Mouse (Mus musculus) C2C12 (cell line): ENCODE data around the gene Sned1. TPM values are rescaled to one million over a fixed set of nuclear protein-coding genes. Genes with fewer than 3 reads are reported as not detected.
"Not testable (repeated sequence)": the region's sequence is repeated elsewhere in the genome, so short reads cannot be mapped to it uniquely, and the experiment has no call there.

ENCODE experiments used
- H3K27me3 ChIP-seq: one replicate; pipeline ENCODE4 v1.6.1; 2011; ENCODE audit not compliant: control insufficient read depth, insufficient read depth, insufficient read length
- H3K36me3 ChIP-seq: one replicate; pipeline ENCODE4 v1.6.1; 2011; ENCODE audit not compliant: control insufficient read depth, insufficient read depth
- H3K4me3 ChIP-seq: one replicate; pipeline ENCODE4 v1.5.1; 2011; ENCODE audit warnings: mild to moderate bottlenecking, control low read depth; ENCODE audit not compliant: poor library complexity, insufficient read depth, severe bottlenecking
- H3K79me2 ChIP-seq: one replicate; pipeline ENCODE4 v1.6.1; 2011; ENCODE audit not compliant: control insufficient read depth, insufficient read depth
- H3K79me3 ChIP-seq: one replicate; pipeline ENCODE4 v1.6.1; 2011; ENCODE audit warnings: low read depth, control low read depth
- H3ac ChIP-seq: one replicate; pipeline ENCODE3; 2011; ENCODE audit warnings: low read depth; ENCODE audit not compliant: control insufficient read depth, insufficient read length
- CEBPB ChIP-seq: IDR thresholded peaks from one replicate; pipeline ENCODE4 v1.6.1; 2011; ENCODE audit warnings: low read depth, mild to moderate bottlenecking, control low read depth, moderate library complexity
- CTCF ChIP-seq: IDR thresholded peaks from one replicate; pipeline ENCODE4 v1.5.1; 2011; ENCODE audit not compliant: control insufficient read depth, insufficient read depth, insufficient read length
- FOSL1 ChIP-seq: IDR thresholded peaks from one replicate; pipeline ENCODE4 v1.8.0; 2011; ENCODE audit warnings: mild to moderate bottlenecking, low read length; ENCODE audit not compliant: poor library complexity, insufficient read depth, severe bottlenecking
- MAX ChIP-seq: IDR thresholded peaks from one replicate; pipeline ENCODE4 v1.6.1; 2011; ENCODE audit warnings: mild to moderate bottlenecking, control low read depth
- MYOD1 ChIP-seq: IDR thresholded peaks from one replicate; pipeline ENCODE4 v1.6.1; 2011; ENCODE audit warnings: low read depth; ENCODE audit not compliant: control insufficient read depth, insufficient read length
- MYOG ChIP-seq: IDR thresholded peaks from one replicate; pipeline ENCODE4 v1.6.1; 2011; ENCODE audit not compliant: control insufficient read depth, insufficient read length; ENCODE audit errors: extremely low read depth
- USF1 ChIP-seq: IDR thresholded peaks from one replicate; pipeline ENCODE4 v1.6.1; 2011; ENCODE audit warnings: low read depth, mild to moderate bottlenecking, control low read depth, moderate library complexity
- polyA plus RNA-seq: library from polyadenylated mRNA; unstranded; fragments of >200 nt; fragmentation: generic; extraction: Trizol; gene quantifications from one replicate; pipeline ENCODE4 v1.2.1, GENCODE M21; 2012; ENCODE audit warnings: missing spikeins

The Sned1 gene
- polyA plus RNA-seq, 1 experiment = 0.18 TPM

- no peaks in the 10 kb centered on the region for H3K79me2 ChIP-seq
- H3K27me3 ChIP-seq = no peaks in the 10 kb centered on the region
- no peaks in the 10 kb centered on the region for H3K36me3 ChIP-seq
- TF ChIP-seq MAX (no peak), MYOD1 (no peak), FOSL1 (no peak), CEBPB (no peak), USF1 (no peak), CTCF (no peak), MYOG (no peak)
- no peak overlapping the region for H3K4me3 ChIP-seq
- no peaks in the 10 kb centered on the region for H3K79me3 ChIP-seq
- no peak overlapping the region for H3ac ChIP-seq
Observed at GRCm38 (mm10) chr1:93277041-93277440, 41.4 kb downstream of the Sned1 start.

- Histone ChIP-seq H3K4me3 (no peak overlapping the region), H3K79me2 (no peaks in the 10 kb centered on the region), H3K79me3 (no peaks in the 10 kb centered on the region), H3K27me3 (no peaks in the 10 kb centered on the region), H3K36me3 (no peaks in the 10 kb centered on the region), H3ac (no peak overlapping the region)
- TF ChIP-seq FOSL1 = no peak
- no peak for TF ChIP-seq CTCF
- no peak for TF ChIP-seq CEBPB
- no peak for TF ChIP-seq MYOD1
- no peak for TF ChIP-seq USF1
- no peak for TF ChIP-seq MAX
- no peak for TF ChIP-seq MYOG
Observed at GRCm38 (mm10) chr1:93289678-93290214, 54.1 kb downstream of the Sned1 start.

- H3ac ChIP-seq = no peak overlapping the region
- H3K79me2 ChIP-seq = no peaks in the 10 kb centered on the region
- no peaks in the 10 kb centered on the region for H3K36me3 ChIP-seq
- no peaks in the 10 kb centered on the region for H3K27me3 ChIP-seq
- H3K79me3 ChIP-seq = no peaks in the 10 kb centered on the region
- TF ChIP-seq MYOG = no peak
- no peak for TF ChIP-seq USF1
- TF ChIP-seq MAX = no peak
- no peak for TF ChIP-seq CTCF
- no peak for TF ChIP-seq CEBPB
- TF ChIP-seq FOSL1 = no peak
- no peak overlapping the region for H3K4me3 ChIP-seq
Observed at GRCm38 (mm10) chr1:93290956-93291355, 55.3 kb downstream of the Sned1 start.

GRCm38 (mm10) chr1:93291591-93291990 lies 56.0 kb downstream of the Sned1 start:
- no peak overlapping the region for H3K4me3 ChIP-seq
- no peaks in the 10 kb centered on the region for H3K27me3 ChIP-seq
- H3ac ChIP-seq = no peak overlapping the region
- no peaks in the 10 kb centered on the region for H3K79me3 ChIP-seq
- no peak for TF ChIP-seq USF1
- no peak for TF ChIP-seq MYOG
- TF ChIP-seq FOSL1 = no peak
- TF ChIP-seq CEBPB = no peak
- TF ChIP-seq CTCF = no peak
- no peak for TF ChIP-seq MYOD1
- no peak for TF ChIP-seq MAX
- H3K36me3 ChIP-seq = no peaks in the 10 kb centered on the region
- H3K79me2 ChIP-seq = no peaks in the 10 kb centered on the region

- Histone ChIP-seq H3K4me3 (no peak overlapping the region), H3K36me3 (no peaks in the 10 kb centered on the region), H3K79me2 (no peaks in the 10 kb centered on the region), H3K27me3 (no peaks in the 10 kb centered on the region), H3K79me3 (no peaks in the 10 kb centered on the region), H3ac (no peak overlapping the region)
- no peak for TF ChIP-seq MYOG
- TF ChIP-seq CEBPB = no peak
- TF ChIP-seq USF1 = no peak
- no peak for TF ChIP-seq CTCF
- no peak for TF ChIP-seq MYOD1
- TF ChIP-seq MAX = no peak
- TF ChIP-seq FOSL1 = no peak
Observed at GRCm38 (mm10) chr1:93292006-93292405, 56.4 kb downstream of the Sned1 start.

- H3K79me2 ChIP-seq, H3K36me3 ChIP-seq: not testable (repeated sequence)
Observed at GRCm38 (mm10) chr1:93294491-93294890, 58.9 kb downstream of the Sned1 start.

More at GRCm38 (mm10) chr1:93294491-93294890, 58.9 kb downstream of the Sned1 start:
- not testable (repeated sequence) for H3K4me3 ChIP-seq, H3K27me3 ChIP-seq, H3K79me3 ChIP-seq, H3ac ChIP-seq
